Mouse (Mus musculus): ENCODE data around the gene 0610030E20Rik.

DNA sequence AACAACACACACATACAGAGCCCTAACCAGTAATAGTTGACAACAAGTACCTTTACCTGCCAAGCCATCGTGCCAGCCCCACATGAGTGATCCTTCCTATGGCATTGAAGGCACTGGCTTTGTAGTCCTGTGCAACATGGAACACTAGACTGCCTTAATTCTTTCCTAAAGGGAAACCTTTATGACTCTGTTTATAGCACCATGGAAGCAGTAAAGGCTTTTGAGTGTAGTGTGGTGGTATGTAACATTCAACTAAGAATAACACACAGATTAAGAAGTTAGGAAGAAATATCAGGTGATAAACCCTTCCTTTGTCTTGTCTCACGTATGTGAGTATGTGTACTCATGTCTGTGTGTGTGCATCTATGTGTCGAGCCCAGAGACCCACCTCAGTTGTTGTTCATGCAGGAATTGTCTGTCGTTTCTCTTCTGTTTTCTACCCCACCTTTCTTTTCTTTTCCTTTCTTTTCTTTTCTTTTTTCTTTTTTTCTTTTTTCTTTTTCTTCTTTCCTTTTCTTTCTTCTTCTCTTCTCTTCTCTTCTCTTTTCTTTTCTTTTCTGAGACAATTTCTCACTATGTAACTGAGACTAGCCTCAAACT lies 19.8 kb downstream of the 0610030E20Rik start, which contains the start of gene Rnf181:
- TF ChIP-seq CTCF (IDR thresholded peaks at IDR 0.05; ENCODE audit: control insufficient read depth, insufficient read depth, low read length) (no peak), POLR2A (IDR thresholded peaks at IDR 0.05; ENCODE audit: borderline replicate concordance, control insufficient read depth, low read depth, low read length) (no peak)
